Mouse (Mus musculus) cortical plate, adult 2 months (tissue): ENCODE measurements around the gene Thop1.

Experiments
- CTCF ChIP-seq: fragments of 200-500 bp; IDR thresholded peaks from 2 replicates; pipeline ENCODE4 v1.5.1; 2011; ENCODE audit warnings: mild to moderate bottlenecking, control low read depth, low read length; ENCODE audit not compliant: insufficient read depth; ENCODE audit errors: extremely low read depth
- POLR2A ChIP-seq: fragments of 200-500 bp; IDR thresholded peaks from 2 replicates; pipeline ENCODE4 v1.6.1; 2011; ENCODE audit warnings: mild to moderate bottlenecking, low read length, control low read depth; ENCODE audit not compliant: insufficient read depth; ENCODE audit errors: extremely low read depth

DNA sequence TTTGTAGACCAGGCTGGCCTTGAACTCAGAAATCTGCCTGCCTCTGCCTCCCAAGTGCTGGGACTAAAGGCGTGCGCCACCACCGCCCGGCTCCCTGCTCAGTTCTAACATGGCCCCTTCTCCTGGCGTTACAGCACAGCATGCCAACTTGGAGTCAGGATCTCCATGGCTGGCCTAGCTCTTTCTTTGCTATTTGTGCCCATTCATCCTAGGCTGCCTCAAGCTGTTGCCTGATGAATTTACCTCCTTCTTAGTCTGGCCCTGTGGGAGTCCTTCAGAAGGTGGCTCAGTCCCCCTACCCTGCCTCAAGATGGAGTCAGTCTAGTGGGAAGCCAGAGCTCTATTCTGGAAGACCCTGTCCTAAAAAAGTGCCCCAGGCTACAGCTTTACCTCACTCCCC is 43.0 kb upstream of the Thop1 start:
- TF ChIP-seq POLR2A (no peak), CTCF (no peak)
